Comparison of ENCODE assay signal across 32 mouse cellular contexts in genomic region chr9:72911381-72911780, GRCm38 (mm10). TPM values are rescaled to one million over a fixed set of nuclear protein-coding genes. Genes with fewer than 3 reads are reported as not detected.
DNase-seq lines count a peak whose midpoint lies in the region; ATAC-seq and TF ChIP-seq lines count a peak whose summit lies in the region.
"Had no signal": no experiment of that assay in that cellular context is flagged by ENCODE, and none has a peak within 500 bp of the region (broad histone marks: within the 10 kb centered on the region; RNA-seq: fewer than 3 reads in every experiment).

No protein-coding gene starts in this region.

- H3K36me3 ChIP-seq in E14TG2a.4 (ENCODE audit: insufficient read depth, low read length): peaks cover 10% of the 10 kb centered on the region
- no peaks in the 10 kb centered on the region for H3K36me3 ChIP-seq in ES-E14 (ENCODE audit: control insufficient read depth, insufficient read depth, low read length, poor library complexity, severe bottlenecking)
- H3K36me3 ChIP-seq: forebrain, embryonic 15.5 days; hindbrain, embryonic 15.5 days had no signal

- H3K9me3 ChIP-seq in E14TG2a.4 (ENCODE audit: low read length) (no peaks in the 10 kb centered on the region), ES-E14 (ENCODE audit: control insufficient read depth, insufficient read depth, low read depth, low read length) (no peaks in the 10 kb centered on the region)
- H3K9me3 ChIP-seq: embryonic facial prominence, embryonic 10.5 days; embryonic facial prominence, embryonic 13.5 days; forebrain, embryonic 12.5 days; forebrain, embryonic 15.5 days; heart, embryonic 12.5 days; heart, embryonic 15.5 days; hindbrain, embryonic 12.5 days; hindbrain, embryonic 15.5 days had no signal

- no peak overlapping the region for H3K9ac ChIP-seq in ES-E14 (ENCODE audit: insufficient read depth, low read depth, low read length, poor library complexity, severe bottlenecking)
- H3K9ac ChIP-seq: embryonic facial prominence, embryonic 13.5 days; forebrain, embryonic 12.5 days; forebrain, embryonic 15.5 days; heart, embryonic 12.5 days; heart, embryonic 15.5 days; hindbrain, embryonic 12.5 days; hindbrain, embryonic 15.5 days had no signal

- no peak for ATAC-seq in frontal cortex, adult (ENCODE audit: low TSS enrichment)
- ATAC-seq: CD4-positive, CD25-positive, alpha-beta regulatory T cell, adult 4 months; forebrain, embryonic 15.5 days; intestine, postnatal 0 days had no signal

- in situ Hi-C loops in ES-E14 (cut with MboI; ENCODE audit: low sequenced_read_pairs in 2 of 2, unreplicated experiment in 2 of 2): no loop called here

- intact Hi-C loops in heart, postnatal 25 days (cut with DNase I): no loop called here

- H3K4me1 ChIP-seq in E14TG2a.4 (replicated peaks; ENCODE audit: low read depth, low read length) (peaks cover 49% of the 10 kb centered on the region), ES-E14 (ENCODE audit: control insufficient read depth in 2 of 2, insufficient read depth in 2 of 2, low read length in 2 of 2, poor library complexity in 1 of 2) (peaks cover 2 to 3% of the 10 kb centered on the region in 2 experiments; a peak in 2 of 4 replicates)
- H3K4me1 ChIP-seq: embryonic facial prominence, embryonic 10.5 days; forebrain, embryonic 12.5 days; hindbrain, embryonic 12.5 days; hindbrain, embryonic 15.5 days had no signal

- H3K4me3 ChIP-seq in layer of hippocampus, adult 2 months: no peak overlapping the region
- H3K4me3 ChIP-seq in E14TG2a.4 (replicated peaks; ENCODE audit: low read length) (peak overlapping the region; percentile 65), ES-E14 (ENCODE audit: insufficient read depth in 1 of 2, low read depth in 1 of 2, low read length in 2 of 2, poor library complexity in 1 of 2, severe bottlenecking in 1 of 2) (peak overlapping the region in 1 of 2 experiments; percentile 56; a peak in 1 of 4 replicates)
- H3K4me3 ChIP-seq: embryonic facial prominence, embryonic 10.5 days; embryonic facial prominence, embryonic 13.5 days; erythroblast, embryonic 14.5 days; forebrain, embryonic 12.5 days; forebrain, embryonic 15.5 days; gastrocnemius, adult 2 months; heart, embryonic 12.5 days; heart, embryonic 15.5 days; hindbrain, embryonic 12.5 days; hindbrain, embryonic 15.5 days had no signal

- peaks cover 7% of the 10 kb centered on the region for H3K27me3 ChIP-seq in E14TG2a.4 (ENCODE audit: insufficient read depth, low read length)
- H3K27me3 ChIP-seq: embryonic facial prominence, embryonic 13.5 days; forebrain, embryonic 12.5 days; forebrain, embryonic 15.5 days; heart, embryonic 12.5 days; heart, embryonic 15.5 days; hindbrain, embryonic 12.5 days; hindbrain, embryonic 15.5 days had no signal

- peak; percentile 38 for TF ChIP-seq CTCF in layer of hippocampus, adult 2 months (conservative IDR thresholded peaks at IDR 0.05)
- peak; percentile 22; the same call in 1 of the 2 replicates for TF ChIP-seq CTCF in E14TG2a.4 (conservative IDR thresholded peaks at IDR 0.05; ENCODE audit: low read length)

- H3K27ac ChIP-seq in layer of hippocampus, adult 2 months: no peak overlapping the region
- no peak overlapping the region for H3K27ac ChIP-seq in ES-E14 (ENCODE audit: insufficient read depth, low read depth, low read length, poor library complexity, severe bottlenecking)
- H3K27ac ChIP-seq: embryonic facial prominence, embryonic 10.5 days; embryonic facial prominence, embryonic 13.5 days; forebrain, embryonic 12.5 days; forebrain, embryonic 15.5 days; gastrocnemius, adult 2 months; heart, embryonic 15.5 days; hindbrain, embryonic 12.5 days; hindbrain, embryonic 15.5 days had no signal

- DNase-seq in layer of hippocampus, adult 2 months (ENCODE audit: low spot score in 2 of 2): no peak
- no peak for DNase-seq in layer of hippocampus, postnatal 10 days (ENCODE audit: low spot score in 2 of 2)
- peak; percentile 38 for DNase-seq in ES-E14 (ENCODE audit: low read depth, low spot score)
- DNase-seq in urinary bladder, postnatal 36 days (ENCODE audit: low spot score in 2 of 2): no peak
- DNase-seq in heart, postnatal 25 days (ENCODE audit: low spot score): no peak
- DNase-seq: adrenal gland, adult 2 months; adrenal gland, postnatal 14 days; cerebellum, adult 11 months; cerebellum, adult 2 months; cerebellum, adult 9-11 months; cerebellum, postnatal 25 days; gastrocnemius, adult 2 months; gastrocnemius, postnatal 14 days; heart, adult 18-20 months; heart, postnatal 10 days had no signal

TF ChIP-seq in ES-E14, 5 proteins besides CTCF, POLR2A, EP300 and RAD21:
- TF ChIP-seq MAFK (IDR thresholded peaks at IDR 0.05; ENCODE audit: insufficient read depth, low read depth, low read length): no peak
- TF ChIP-seq ZC3H11A (IDR thresholded peaks at IDR 0.05; ENCODE audit: borderline replicate concordance, low read depth, low read length): no peak
- no peak for TF ChIP-seq ZNF384 (IDR thresholded peaks at IDR 0.05; ENCODE audit: low read depth, low read length)
- no peak for TF ChIP-seq CHD2 (IDR thresholded peaks at IDR 0.05; ENCODE audit: low read depth, low read length)
- TF ChIP-seq HCFC1 (IDR thresholded peaks at IDR 0.05; ENCODE audit: borderline replicate concordance, insufficient read depth, low read length): no peak

RNA-seq across cellular contexts. Expression of gene Pygo1, which starts 14.1 kb away (rescaled TPM):
- total RNA-seq in layer of hippocampus, adult 2 months (2021): 10 to 100 TPM; 30.9 to 32.9 TPM
- total RNA-seq in layer of hippocampus, postnatal 10 days (2021): 10 to 100 TPM; 28.3 to 31.2 TPM
- 0.42 and 0.58 TPM in 2 replicates for total RNA-seq in ES-E14 (2012; rRNA removed)
- total RNA-seq in heart, postnatal 25 days (2021): 10 to 100 TPM in 1 of 2 experiments, 1 to 10 TPM in 1; 10.0 to 10.9 TPM
- total RNA-seq: common myeloid progenitor, adult 5-6 weeks; hematopoietic stem cell, adult 5-6 weeks had no signal

RNA-seq across cellular contexts. Expression of gene Dyx1c1, which starts 47.2 kb away (rescaled TPM):
- 1 to 10 TPM; 2.5 to 3.8 TPM for total RNA-seq in layer of hippocampus, adult 2 months (2021)
- total RNA-seq in layer of hippocampus, postnatal 10 days (2021): 1 to 10 TPM; 2.6 to 3.4 TPM
- total RNA-seq in ES-E14 (2012; rRNA removed): 1.2 and 1.4 TPM in 2 replicates
- total RNA-seq in heart, postnatal 25 days (2021): under 1 TPM; 0.36 to 0.62 TPM

RNA-seq across cellular contexts. Expression of gene Gm44503, which starts 47.3 kb away (rescaled TPM):
- not detected for total RNA-seq in layer of hippocampus, adult 2 months (2021)
- not detected for total RNA-seq in layer of hippocampus, postnatal 10 days (2021)
- 0.04 TPM in 1 of 2 replicates, not detected in the other for total RNA-seq in ES-E14 (2012; rRNA removed)
- total RNA-seq in heart, postnatal 25 days (2021): under 1 TPM in 1 of 2 experiments, not detected in 1; 0.56 TPM
- total RNA-seq: adrenal gland, adult 2 months; adrenal gland, postnatal 14 days; adrenal gland, postnatal 4 days; gastrocnemius, adult 2 months; gastrocnemius, postnatal 14 days; gastrocnemius, postnatal 4 days; heart, adult 18-20 months; heart, postnatal 10 days; hematopoietic stem cell, adult 5-6 weeks had no signal
